Mouse (Mus musculus): ENCODE measurements at regions not wholly inside any gene's neighbourhood (a gene's known extent, or its start where the extent isn't known, plus 50 kb on each side); places are given as distances from the start of the nearest gene placed in this dataset.

DNA sequence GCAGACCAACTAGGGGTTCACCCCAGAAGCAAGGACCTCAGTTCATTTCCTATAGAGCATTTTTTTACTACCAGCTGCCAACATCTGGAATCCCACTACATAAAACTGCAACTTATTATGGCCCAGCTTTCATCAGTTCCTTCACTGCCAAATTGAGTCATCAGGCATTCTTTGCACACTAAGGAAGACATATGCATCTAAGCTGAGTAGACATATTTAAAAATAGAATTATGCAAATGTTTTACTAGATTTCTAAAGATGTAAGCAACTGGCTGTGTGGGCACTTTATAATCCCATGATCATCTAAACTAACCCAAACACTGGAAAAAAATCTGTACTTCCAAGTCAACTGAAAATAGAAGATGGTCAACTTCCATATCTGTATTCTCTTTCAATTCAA, 415.9 kb upstream of the Rarb start:
- no peak for ATAC-seq (ENCODE audit: insufficient number of reproducible peaks, low FRiP score, low TSS enrichment)

DNA sequence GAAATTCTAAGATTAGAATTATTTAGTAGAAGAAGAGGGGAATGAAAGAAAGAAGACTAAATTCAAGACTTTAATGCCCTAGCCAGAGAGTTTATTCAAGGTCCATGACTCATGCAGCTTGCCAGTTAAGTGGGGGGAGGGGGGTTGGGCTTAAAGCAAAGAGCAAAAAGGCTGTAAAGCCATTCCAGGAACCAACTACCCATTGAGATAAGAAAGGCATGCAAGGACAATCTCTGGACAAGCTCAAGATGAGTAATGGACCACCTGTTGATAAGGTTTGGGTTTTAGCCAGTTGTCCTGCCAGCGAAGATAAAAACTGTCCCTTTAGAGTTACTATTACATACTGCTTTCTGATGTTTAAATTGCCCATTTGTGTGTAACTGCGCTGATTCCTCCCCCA, 392.5 kb upstream of the Rarb start:
- ATAC-seq (ENCODE audit: insufficient number of reproducible peaks, low FRiP score, low TSS enrichment): no peak

DNA sequence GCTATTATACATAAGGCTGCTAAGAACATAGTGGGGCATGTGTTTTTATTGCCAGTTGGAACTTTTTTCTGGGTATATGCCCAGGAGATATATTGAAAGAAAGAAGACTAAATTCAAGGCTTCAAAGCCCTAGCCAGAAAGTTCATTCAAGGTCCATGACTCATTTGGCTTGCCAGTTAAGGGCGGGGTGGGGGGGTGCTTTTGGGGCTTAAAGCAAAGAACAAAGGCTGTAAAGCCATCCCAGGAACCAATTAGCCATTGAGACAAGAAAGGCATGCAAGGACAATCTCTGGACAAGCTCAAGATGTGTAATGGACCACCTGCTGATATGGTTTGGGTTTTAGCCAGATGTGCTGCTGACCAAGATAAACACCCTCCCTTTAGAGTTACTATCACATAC, 386.7 kb upstream of the Rarb start:
- ATAC-seq (ENCODE audit: insufficient number of reproducible peaks, low FRiP score, low TSS enrichment): no peak

DNA sequence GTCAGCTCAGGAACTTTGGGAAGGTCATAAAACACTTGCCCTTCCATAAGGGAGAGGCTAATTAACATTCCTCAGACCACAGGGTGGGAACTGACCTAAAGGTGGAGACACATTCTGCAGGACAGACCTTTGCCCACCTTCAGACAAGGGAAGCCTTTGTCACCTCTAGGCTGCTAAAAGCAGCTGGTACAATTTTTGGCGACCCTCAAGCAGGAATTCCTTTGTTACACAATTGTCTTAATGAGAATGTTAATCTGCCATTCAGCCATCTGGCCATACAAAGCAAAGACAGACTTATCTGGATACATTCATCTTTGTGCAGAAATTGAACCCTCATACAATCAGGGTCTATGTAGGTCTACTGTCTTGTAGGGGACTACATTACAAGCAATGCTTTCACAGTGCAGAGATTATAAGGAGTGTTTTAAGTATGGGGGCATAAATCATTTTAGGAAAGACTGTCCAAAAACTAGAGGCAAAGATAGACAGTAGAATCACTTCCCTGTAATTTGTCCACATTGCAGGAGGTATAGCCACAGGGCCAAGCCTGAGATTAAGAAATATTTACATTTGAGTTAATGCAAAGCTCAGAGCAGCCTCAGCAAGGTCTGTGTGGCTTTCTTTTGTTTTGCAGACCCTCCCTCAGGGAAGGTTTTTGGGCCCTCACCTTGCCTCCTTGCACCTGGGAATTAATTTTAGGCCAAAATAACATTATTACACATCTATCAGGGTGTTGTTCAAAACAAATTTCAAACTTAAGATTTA, 384.5 kb upstream of the Rarb start:
- no peak for ATAC-seq (ENCODE audit: insufficient number of reproducible peaks, low FRiP score, low TSS enrichment)

DNA sequence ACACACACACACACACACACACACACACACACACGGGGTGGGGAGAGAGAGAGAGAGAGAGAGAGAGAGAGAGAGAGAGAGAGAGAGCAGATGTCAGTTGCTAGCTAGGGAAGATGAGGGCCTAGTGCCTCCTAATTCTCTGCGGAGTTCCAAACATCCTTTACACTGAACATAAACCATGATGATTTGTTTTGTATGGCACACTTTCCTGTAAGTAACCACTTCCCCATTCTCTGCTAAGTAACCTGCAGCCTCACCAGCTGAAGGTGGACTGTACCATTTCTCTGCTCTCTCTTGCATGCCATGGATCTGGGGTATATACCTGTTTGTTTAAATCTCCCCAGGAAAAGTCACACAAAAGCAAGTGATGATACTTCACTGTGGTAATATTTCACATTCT, 374.0 kb upstream of the Rarb start:
- ATAC-seq (ENCODE audit: insufficient number of reproducible peaks, low FRiP score, low TSS enrichment): no peak

DNA sequence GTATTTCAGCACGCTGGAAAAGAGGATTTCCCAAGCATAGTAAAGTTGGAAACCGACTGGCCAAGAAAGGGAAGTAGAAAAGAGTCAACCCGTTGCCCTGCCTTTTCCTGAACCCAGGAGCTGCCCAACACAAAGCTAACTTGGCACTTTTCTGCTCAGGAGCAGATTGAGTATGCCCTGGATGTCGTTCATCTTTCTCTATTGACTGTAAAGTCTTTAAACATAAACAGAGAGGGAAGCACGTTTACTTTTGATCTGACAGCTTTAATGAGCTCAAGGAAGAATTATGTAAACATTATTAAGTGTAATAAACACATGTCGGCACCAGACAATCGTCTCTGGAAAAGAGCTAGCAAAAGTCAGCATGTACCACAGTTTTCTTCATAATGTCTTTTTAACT, 354.3 kb upstream of the Rarb start:
- ATAC-seq (ENCODE audit: insufficient number of reproducible peaks, low FRiP score, low TSS enrichment): no peak

DNA sequence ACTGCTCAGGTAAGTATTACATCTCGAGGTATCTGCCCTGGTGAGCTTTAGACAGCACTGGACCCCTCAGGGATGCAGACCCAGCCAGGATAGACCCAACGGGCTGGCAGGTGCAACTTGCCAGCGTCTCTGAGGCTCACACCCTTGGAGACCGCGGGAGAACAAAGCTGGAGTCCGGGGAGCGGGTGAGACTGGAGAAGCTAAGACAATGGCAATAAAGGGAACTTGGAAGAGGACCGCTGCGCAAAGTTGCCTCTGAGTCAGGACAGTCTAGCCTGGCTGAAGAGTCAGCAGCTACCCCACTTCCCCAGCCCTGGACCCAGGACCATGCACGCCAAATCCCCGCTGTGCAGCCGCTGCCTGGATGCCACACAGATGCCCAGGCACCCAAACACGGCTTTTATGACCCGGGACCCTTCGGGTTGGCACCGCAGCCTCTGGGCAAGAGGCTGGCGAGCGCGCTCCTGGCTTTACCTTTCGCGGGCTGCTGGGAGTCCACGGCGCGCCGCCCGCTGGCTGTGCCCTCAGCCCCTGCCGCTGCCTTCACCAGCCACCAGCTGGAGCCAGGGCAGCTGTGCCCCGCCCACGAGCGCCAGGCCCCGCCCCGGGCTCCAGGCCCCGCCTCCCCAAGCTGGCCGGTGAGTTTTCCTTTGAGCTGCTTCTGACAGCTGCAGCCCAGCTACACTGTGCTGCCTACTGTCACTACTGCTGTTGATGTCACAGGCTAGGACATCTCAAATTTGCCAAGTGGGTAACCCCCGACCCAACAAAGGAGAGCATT, 353.6 kb upstream of the Rarb start:
- 0 out of 2 replicates have a peak, but pooled peaks have one; percentile 12 for ATAC-seq (ENCODE audit: insufficient number of reproducible peaks, low FRiP score, low TSS enrichment)

DNA sequence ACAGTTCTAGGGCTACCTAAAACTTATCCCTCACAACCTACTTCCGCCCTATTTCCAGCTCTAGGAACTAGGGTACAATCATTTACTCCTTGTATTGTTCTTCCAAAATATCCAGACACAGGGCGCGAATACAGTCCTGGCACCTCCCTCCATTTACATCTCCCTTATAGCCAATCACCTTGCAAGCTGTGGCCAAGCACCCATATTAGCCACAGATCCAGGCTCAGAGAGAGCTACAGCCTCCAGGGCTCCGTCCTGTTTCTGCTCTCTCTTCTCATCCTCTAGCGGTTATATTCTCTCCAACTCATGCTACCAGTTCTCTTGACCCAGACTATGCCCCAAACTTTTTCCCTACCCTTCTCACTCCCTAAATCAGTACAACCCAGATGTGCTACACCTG, 352.9 kb upstream of the Rarb start:
- ATAC-seq (ENCODE audit: insufficient number of reproducible peaks, low FRiP score, low TSS enrichment): no peak

DNA sequence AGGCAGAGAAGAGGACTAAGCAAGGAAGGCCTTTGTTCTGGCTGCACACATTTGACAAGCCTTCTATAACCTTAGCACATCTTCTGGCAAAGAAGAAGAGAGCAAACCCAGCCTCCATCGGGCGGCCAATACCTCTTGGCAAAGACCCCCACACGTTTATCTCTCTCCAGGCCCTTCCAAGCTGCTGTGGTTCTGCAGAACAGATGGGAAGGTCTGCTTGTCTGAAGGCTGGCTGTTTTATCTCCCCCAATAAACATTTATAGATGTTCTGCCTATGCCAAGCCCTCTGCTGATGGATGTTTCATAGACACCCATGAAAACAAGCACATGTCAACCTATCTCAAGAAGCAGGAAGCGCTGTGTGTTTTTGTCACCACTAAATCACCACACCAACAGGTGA, 339.4 kb upstream of the Rarb start:
- ATAC-seq (ENCODE audit: insufficient number of reproducible peaks, low FRiP score, low TSS enrichment): no peak

DNA sequence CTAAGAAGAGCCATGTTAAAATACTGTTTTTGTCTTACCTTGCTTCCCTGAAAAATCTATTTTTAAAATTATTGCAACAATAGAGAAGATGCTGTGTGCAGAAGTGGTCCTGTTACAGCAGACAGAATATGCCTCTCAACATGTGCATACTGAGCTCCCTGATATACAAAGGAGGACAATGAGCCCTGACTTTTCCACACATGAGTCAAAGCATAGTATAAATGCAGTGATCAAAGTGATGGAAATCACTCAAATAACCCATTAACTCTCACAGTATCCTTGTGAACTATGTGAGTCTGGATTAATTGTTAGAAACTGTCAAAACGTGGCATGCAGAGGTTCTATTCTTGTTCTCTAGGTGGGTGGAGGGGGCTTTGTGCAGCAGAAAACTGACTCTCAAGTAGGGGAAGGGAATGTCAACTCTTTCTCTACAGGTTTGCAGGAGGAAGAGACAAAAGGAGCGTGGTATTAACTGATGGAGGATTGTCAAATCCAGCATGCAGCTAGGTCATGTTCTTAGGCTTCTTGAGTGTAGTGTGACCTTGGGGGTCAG, 337.5 kb upstream of the Rarb start:
- no peak for ATAC-seq (ENCODE audit: insufficient number of reproducible peaks, low FRiP score, low TSS enrichment)

DNA sequence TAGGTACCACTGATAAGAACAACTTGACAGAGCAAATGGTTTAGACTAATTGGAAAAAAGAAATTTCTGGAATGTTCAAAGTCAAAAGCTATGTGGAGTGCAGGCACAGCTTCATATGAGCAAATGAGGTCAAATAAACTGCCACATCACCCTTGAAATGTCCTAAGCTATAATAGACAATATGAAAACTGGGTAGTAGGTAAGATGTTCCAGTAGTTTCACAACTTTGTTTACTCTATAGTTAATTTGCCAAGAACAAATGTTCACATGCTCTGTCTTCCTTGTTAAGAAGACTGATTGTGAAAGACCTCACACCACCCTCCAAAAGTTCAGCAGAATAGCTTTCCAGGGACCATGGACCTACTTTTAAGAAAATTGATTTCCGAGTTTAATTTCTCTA, 301.7 kb upstream of the Rarb start:
- ATAC-seq (ENCODE audit: insufficient number of reproducible peaks, low FRiP score, low TSS enrichment): no peak

DNA sequence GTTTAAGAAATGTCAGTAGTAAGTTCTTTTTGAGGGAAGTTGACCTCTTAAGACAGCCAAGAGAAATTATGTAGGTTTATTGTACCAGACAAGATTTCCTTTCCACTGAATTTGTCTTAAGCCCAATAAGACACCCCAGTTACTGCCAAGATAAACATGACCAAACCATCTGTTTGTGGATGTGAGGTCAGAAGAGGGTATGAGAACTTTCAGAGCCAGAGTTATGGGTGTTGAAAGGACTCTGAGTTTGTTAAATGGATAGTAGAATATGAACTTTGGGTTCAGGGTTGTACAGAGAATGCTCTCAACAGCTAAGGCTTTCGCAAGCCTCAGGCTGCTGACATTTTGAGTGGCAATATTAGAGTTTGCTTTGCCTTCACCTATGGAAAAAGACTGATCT, 287.7 kb upstream of the Rarb start:
- no peak for ATAC-seq (ENCODE audit: insufficient number of reproducible peaks, low FRiP score, low TSS enrichment)

DNA sequence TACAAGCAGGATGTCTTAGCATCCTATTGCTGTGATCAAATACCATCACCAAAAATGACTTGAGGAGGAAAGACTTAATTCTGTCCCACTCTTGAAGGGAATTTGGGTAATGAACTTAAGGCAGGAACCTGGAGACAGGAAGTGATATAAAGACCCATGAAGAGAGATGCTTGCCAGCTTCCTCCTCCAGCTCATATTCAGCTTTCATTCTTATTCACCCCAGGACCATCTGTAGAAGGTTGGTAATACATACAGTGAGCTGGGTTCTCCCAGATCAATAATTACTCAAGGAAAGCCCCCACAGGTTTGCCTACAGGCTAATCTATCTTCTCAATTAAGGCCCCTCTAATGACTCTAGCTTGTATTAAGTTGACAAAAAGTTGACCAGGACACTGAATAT, 283.5 kb upstream of the Rarb start:
- ATAC-seq (ENCODE audit: insufficient number of reproducible peaks, low FRiP score, low TSS enrichment): no peak

DNA sequence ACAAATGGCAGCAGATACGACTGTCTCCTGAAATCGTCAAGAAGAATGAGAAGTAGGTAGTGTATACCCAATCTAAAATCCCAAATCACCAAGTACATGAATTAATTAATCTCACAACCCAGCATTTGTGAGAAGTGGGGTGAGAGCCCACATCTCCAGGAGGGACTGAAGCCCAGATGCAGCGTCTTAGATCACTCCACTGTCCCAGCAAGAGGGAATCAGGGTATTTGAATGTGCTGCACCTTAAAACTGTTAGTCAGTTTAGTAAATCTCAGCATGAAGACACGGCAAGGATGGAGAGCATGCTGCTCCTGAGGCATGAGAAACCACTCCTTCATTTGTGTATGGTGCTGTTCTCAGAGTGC, 271.6 kb upstream of the Rarb start:
- ATAC-seq (ENCODE audit: insufficient number of reproducible peaks, low FRiP score, low TSS enrichment): no peak

DNA sequence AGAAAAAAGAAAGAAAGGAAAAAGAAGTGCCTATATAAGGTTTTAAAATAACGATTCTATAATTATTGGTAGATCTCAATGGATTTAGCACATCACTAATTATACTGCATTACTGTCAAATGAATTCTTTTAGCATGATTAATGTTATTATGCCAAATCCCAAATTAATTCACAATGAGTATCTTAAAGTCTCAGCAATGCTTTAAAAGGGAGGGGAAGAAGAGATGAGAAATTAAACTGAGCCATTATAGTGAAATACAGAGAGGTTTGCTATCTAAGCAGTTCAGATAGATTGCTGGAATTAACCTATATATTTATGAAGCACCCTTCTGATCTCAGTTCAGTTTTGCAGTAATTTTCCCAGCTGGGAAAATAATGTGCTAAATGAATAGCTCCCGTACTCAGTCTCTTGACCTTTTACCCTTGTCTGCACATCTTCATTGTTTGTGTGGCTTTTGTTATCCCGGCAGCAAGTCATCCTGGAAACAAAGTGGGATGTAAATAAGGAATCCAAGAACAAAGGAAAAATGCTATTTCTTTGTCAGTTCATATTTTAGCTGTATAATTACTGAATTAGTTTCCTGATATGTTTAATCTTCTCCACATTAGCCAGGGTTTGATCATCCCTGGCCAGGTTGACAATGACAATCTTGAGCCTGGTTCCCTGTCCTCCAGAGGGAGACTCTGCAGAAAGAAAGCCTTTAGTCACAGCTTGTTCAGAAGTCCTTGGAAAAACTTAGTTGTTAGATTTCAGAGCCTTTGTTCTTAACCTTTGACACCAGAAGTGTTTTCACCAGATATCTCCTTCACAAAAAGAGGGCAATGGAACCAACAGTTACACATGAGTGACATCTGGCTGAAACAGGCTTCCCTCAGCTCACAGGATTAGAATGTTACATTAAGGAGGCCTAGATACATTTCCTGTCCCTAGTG, 270.9 kb upstream of the Rarb start:
- no peak for ATAC-seq (ENCODE audit: insufficient number of reproducible peaks, low FRiP score, low TSS enrichment)

DNA sequence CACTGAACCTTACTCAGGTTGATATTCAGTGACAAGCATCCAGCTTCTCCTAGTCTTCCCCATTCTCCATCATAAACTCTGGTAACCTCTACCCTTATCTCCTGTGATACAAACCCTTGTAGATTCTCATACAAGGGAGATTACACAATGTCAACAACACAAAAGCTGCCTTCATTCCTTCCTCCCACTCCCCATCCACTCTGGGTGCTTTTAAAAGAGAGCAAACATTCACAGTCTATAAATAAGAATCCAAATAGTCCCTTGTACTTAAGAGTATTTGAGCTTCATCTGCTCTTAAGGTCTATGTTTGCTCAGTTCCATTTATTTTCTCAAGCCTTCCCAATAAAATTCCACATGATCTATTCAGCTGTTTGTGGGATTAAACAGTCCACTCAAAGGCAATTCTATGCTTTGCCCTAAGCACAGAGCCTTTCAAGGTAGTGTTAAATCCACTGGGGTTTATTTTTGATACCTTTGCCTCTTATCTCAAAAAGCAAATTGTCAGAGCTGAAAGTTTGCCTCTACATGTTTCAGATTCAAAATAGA, 270.2 kb upstream of the Rarb start:
- no peak for ATAC-seq (ENCODE audit: insufficient number of reproducible peaks, low FRiP score, low TSS enrichment)

DNA sequence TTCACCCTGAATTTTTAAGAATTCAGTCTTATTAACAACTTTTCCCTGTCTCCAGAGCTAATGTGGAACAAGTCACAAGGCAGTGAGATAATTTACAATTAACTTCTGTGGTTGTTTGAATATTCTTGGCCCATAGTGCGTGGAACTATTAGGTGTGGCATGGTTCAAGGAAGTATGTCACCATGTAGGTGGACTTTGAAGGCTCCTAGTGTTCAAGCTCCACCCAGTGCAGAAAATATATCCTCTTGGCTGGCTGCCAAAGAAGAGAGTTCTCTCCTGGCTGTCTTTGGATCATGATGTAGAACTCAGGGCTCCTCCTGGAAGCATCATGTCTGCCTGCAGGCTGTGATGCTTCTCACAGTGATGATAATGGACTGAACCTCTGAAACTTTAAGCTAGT, 268.9 kb upstream of the Rarb start:
- ATAC-seq (ENCODE audit: insufficient number of reproducible peaks, low FRiP score, low TSS enrichment): no peak

DNA sequence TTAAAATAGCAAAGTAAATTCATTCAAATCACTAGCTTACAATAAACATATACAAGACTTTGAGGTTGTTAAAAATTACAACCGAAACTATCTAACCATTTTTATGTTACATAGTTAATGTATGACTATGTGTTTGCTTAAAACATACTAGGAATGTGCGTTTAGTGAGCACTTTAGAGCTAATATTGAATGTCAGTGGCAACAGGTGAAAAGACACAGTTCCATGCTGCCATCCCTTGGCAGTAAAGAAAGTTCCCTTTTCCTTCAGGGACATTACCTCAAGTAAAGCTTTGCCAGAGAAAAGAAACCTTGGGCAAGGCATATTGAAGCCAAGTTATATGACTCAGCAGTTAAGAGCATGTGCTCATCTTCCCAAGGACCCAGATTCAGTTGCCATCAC, 265.0 kb upstream of the Rarb start:
- no peak for ATAC-seq (ENCODE audit: insufficient number of reproducible peaks, low FRiP score, low TSS enrichment)

DNA sequence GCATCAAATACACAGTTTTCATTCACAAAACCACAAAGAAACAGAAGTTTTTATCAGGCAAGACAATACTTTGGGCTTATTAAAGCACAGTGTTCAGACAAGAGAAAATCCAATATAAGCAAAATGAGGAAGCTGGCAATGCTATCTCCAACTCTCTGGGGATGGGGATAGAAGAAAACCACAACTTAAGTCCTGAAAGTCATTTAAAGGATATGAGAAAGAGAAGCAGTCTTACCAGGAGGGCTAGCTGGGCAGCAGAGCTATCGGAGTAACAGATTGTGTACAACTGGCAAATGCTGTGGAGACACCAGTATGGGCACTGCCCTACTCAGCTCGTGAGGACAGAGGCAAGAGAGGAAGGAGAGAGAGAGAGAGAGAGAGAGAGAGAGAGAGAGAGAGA, 262.9 kb upstream of the Rarb start:
- ATAC-seq (ENCODE audit: insufficient number of reproducible peaks, low FRiP score, low TSS enrichment): no peak

DNA sequence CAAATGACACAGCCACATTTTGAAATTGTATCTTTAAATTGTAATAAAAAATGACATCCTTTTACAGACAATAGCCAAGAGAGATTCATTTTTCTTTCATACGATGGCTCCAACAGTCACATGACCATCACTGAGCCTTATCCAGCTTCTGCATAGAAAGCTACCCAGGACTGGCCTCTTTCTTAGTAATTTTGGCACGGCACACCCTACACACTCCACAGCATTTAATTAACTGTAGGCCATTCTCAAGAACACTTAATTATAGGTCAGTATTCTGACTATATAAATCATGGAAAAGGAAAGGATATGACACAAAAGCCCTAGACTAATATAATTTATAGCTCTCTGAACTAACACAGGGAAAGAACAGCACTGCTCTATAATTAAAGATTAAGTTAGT, 260.6 kb upstream of the Rarb start:
- no peak for ATAC-seq (ENCODE audit: insufficient number of reproducible peaks, low FRiP score, low TSS enrichment)

DNA sequence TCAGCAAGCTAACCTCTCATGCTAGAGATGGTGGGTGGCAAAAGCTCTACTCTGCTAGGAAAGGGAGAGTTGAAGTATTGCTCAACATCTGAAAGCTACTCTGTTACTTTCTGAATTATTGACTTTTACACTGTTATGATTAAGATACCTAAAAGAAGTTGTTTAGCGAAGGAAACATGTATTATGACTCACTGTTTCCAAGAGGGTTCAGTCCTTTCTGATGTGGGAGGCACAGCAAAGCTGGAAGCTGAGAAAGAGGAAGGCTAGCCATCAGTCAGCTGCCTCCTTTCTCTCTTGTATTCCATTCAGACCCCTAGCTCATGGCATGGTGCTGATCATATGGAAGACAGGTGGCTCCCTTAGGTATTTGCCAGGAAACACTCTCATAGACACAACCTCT, 242.4 kb upstream of the Rarb start:
- no peak for ATAC-seq (ENCODE audit: insufficient number of reproducible peaks, low FRiP score, low TSS enrichment)

Data from cerebellum, adult (tissue).